Mouse (Mus musculus) MEL (cell line): ENCODE measurements around the gene Gm10518. TPM values are rescaled to one million over a fixed set of nuclear protein-coding genes. Genes with fewer than 3 reads are reported as not detected.
A peak's percentile ranks its signal among the peaks of the same experiment; 100 is the strongest.

Experiments
- DNase-seq: peaks from one replicate; pipeline ENCODE4 v3.0.0; 2011; ENCODE audit warnings: low read depth, low spot score
- H3K27ac ChIP-seq: 2 replicates; pipeline ENCODE4 v1.5.1; 2012; ENCODE audit warnings: low read depth, mild to moderate bottlenecking, control low read depth, low read length, moderate library complexity; ENCODE audit not compliant: control insufficient read depth
- H3K27me3 ChIP-seq, 2 experiments: fragments of 150-350 bp in 1 of 2; sonication (generic) in 1 of 2; 2 replicates each; pipeline ENCODE4 v1.6.1; 2012; ENCODE audit warnings: low read length in 2 of 2, mild to moderate bottlenecking in 2 of 2, improper control_type of control experiment in 1 of 2, moderate library complexity in 1 of 2; ENCODE audit not compliant: insufficient read depth in 2 of 2, control insufficient read depth in 1 of 2
- H3K36me3 ChIP-seq, 2 experiments: 2 replicates each; pipeline ENCODE4 v1.6.1; 2012 to 2014; ENCODE audit warnings: low read length in 2 of 2, improper control_type of control experiment in 1 of 2, inconsistent platforms in 1 of 2, mild to moderate bottlenecking in 1 of 2; ENCODE audit not compliant: insufficient read depth in 2 of 2, control insufficient read depth in 1 of 2
- H3K4me1 ChIP-seq, 2 experiments: fragments of 150-350 bp in 1 of 2; sonication (generic) in 1 of 2; 2 replicates each; pipeline ENCODE4 v1.6.1; 2012; ENCODE audit warnings: low read length in 2 of 2, improper control_type of control experiment in 1 of 2, mild to moderate bottlenecking in 1 of 2; ENCODE audit not compliant: insufficient read depth in 2 of 2, control insufficient read depth in 1 of 2
- H3K4me3 ChIP-seq, 2 experiments: fragments of 150-350 bp in 1 of 2; sonication (generic) in 1 of 2; 2 replicates each; pipeline ENCODE4 v1.5.1; 2012; ENCODE audit warnings: low read depth in 2 of 2, low read length in 2 of 2, mild to moderate bottlenecking in 2 of 2, moderate library complexity in 2 of 2, control low read depth in 1 of 2, improper control_type of control experiment in 1 of 2; ENCODE audit not compliant: control insufficient read depth in 1 of 2, insufficient read depth in 1 of 2
- H3K79me2 ChIP-seq: 2 replicates; pipeline ENCODE4 v1.6.1; 2012; ENCODE audit warnings: mild to moderate bottlenecking, low read length, moderate library complexity; ENCODE audit not compliant: control insufficient read depth, poor library complexity, insufficient read depth
- H3K9ac ChIP-seq: 2 replicates; pipeline ENCODE4 v1.6.1; 2012; ENCODE audit warnings: low read depth, mild to moderate bottlenecking, control low read depth, low read length, moderate library complexity; ENCODE audit not compliant: control insufficient read depth, poor library complexity, severe bottlenecking
- H3K9me3 ChIP-seq: fragments of 150-350 bp; sonication (generic); replicated peaks from 2 replicates; pipeline ENCODE4 v1.6.1; 2012; ENCODE audit warnings: mild to moderate bottlenecking, low read length, improper control_type of control experiment, moderate library complexity; ENCODE audit not compliant: insufficient read depth
- BHLHE40 ChIP-seq: IDR thresholded peaks from 2 replicates; pipeline ENCODE4 v1.6.1; 2012; ENCODE audit warnings: low read depth, mild to moderate bottlenecking, inconsistent platforms, low read length, improper control_type of control experiment, borderline replicate concordance
- CHD2 ChIP-seq: IDR thresholded peaks from 2 replicates; pipeline ENCODE4 v1.6.1; 2011; ENCODE audit warnings: low read length, improper control_type of control experiment
- CTCF ChIP-seq, 3 experiments: IDR thresholded peaks in 2 of 3; conservative IDR thresholded peaks in 1 of 3; 2 replicates each; pipeline ENCODE4 v1.5.1; 2011 to 2012; ENCODE audit warnings: low read length in 3 of 3, low read depth in 2 of 3, mild to moderate bottlenecking in 2 of 3, improper control_type of control experiment in 1 of 3, inconsistent platforms in 1 of 3, mixed read lengths in 1 of 3, moderate library complexity in 1 of 3; ENCODE audit not compliant: control insufficient read depth in 1 of 3, insufficient read depth in 1 of 3, poor library complexity in 1 of 3, severe bottlenecking in 1 of 3
- ELF1 ChIP-seq: IDR thresholded peaks from 2 replicates; pipeline ENCODE4 v1.6.1; 2014; ENCODE audit warnings: low read depth, mild to moderate bottlenecking, inconsistent platforms, low read length, improper control_type of control experiment, moderate library complexity
- ETS1 ChIP-seq: IDR thresholded peaks from 2 replicates; pipeline ENCODE4 v1.6.1; 2012; ENCODE audit warnings: low read depth, mild to moderate bottlenecking, inconsistent platforms, low read length, improper control_type of control experiment, moderate library complexity
- GATA1 ChIP-seq: IDR thresholded peaks from 2 replicates; pipeline ENCODE4 v1.6.1; 2011; ENCODE audit warnings: low read depth, low read length, improper control_type of control experiment
- KAT2A ChIP-seq: conservative IDR thresholded peaks from 2 replicates; pipeline ENCODE4 v1.6.1; 2012; ENCODE audit warnings: low read depth, low read length, improper control_type of control experiment, inconsistent platforms
- MAFK ChIP-seq: IDR thresholded peaks from 2 replicates; pipeline ENCODE4 v1.6.1; 2011; ENCODE audit warnings: low read depth, mild to moderate bottlenecking, low read length, improper control_type of control experiment, borderline replicate concordance
- MAZ ChIP-seq: IDR thresholded peaks from 2 replicates; pipeline ENCODE4 v1.6.1; 2012; ENCODE audit warnings: low read depth, mild to moderate bottlenecking, inconsistent platforms, low read length, improper control_type of control experiment
- RAD21 ChIP-seq: IDR thresholded peaks from 2 replicates; pipeline ENCODE4 v1.6.1; 2011; ENCODE audit warnings: mild to moderate bottlenecking, low read depth, low read length, improper control_type of control experiment
- RCOR1 ChIP-seq: IDR thresholded peaks from 2 replicates; pipeline ENCODE4 v1.6.1; 2012; ENCODE audit warnings: low read depth, mild to moderate bottlenecking, inconsistent platforms, low read length, improper control_type of control experiment
- SMC3 ChIP-seq: IDR thresholded peaks from 2 replicates; pipeline ENCODE4 v1.6.1; 2011; ENCODE audit warnings: low read depth, low read length, improper control_type of control experiment
- TCF12 ChIP-seq: IDR thresholded peaks from 2 replicates; pipeline ENCODE4 v1.6.1; 2014; ENCODE audit warnings: low read depth, mild to moderate bottlenecking, inconsistent platforms, low read length, improper control_type of control experiment, moderate library complexity
- UBTF ChIP-seq: IDR thresholded peaks from 2 replicates; pipeline ENCODE4 v1.6.1; 2012; ENCODE audit warnings: low read depth, mild to moderate bottlenecking, inconsistent platforms, low read length, improper control_type of control experiment, moderate library complexity, borderline replicate concordance; ENCODE audit not compliant: insufficient read depth
- ZC3H11A ChIP-seq: IDR thresholded peaks from 2 replicates; pipeline ENCODE4 v1.6.1; 2012; ENCODE audit warnings: low read depth, mild to moderate bottlenecking, inconsistent platforms, low read length, improper control_type of control experiment
- ZNF384 ChIP-seq: IDR thresholded peaks from 2 replicates; pipeline ENCODE4 v1.6.1; 2012; ENCODE audit warnings: low read depth, mild to moderate bottlenecking, inconsistent platforms, low read length, improper control_type of control experiment
- polyA plus RNA-seq, 2 experiments: library from polyadenylated mRNA; stranded (reverse) in 1 of 2; unstranded in 1 of 2; fragments of >175 nt in 1 of 2; fragments of >200 nt in 1 of 2; gene quantifications; 2 replicates each; pipeline versions ENCODE4 v1.2.1 to v1.2.4; 2012; ENCODE audit warnings: low replicate concordance in 2 of 2, low read depth in 1 of 2; ENCODE audit not compliant: insufficient read length in 2 of 2, insufficient read depth in 1 of 2, missing spikeins in 1 of 2
- total RNA-seq: library from RNA; depleted of rRNA; stranded (reverse); fragments of 300-350 nt; gene quantifications from 2 replicates; pipeline ENCODE4 v1.2.3, GENCODE M21; 2012; rRNA removed

The Gm10518 gene
- total and polyA plus RNA-seq, 3 experiments: 0.42 to 5.2 TPM; not detected in 1

- H3K4me1 ChIP-seq: peaks cover 13 to 21% of the 10 kb centered on the region in 2 experiments
- peak; percentile 82 for DNase-seq
- TF ChIP-seq KAT2A: no peak
- peak; percentile 18; the same call in 1 of the 2 replicates for TF ChIP-seq TCF12
- peak; percentile 65 for TF ChIP-seq RAD21
- peak; percentile 51; the same call in 1 of the 2 replicates for TF ChIP-seq MAZ
- TF ChIP-seq ELF1: no peak
- no peak for TF ChIP-seq MAFK
- no peak for TF ChIP-seq UBTF
- TF ChIP-seq ETS1: peak; percentile 25; the same call in 1 of the 2 replicates
- peak; percentile 52; the same call in 1 of the 2 replicates for TF ChIP-seq ZNF384
- peak; percentile 53; the same call in 1 of the 2 replicates for TF ChIP-seq ZC3H11A
- TF ChIP-seq RCOR1: no peak
- TF ChIP-seq CTCF (IDR thresholded peaks at IDR 0.05 in 2 of 3, conservative IDR thresholded peaks at IDR 0.05 in 1 of 3; ENCODE audit: control insufficient read depth in 1 of 3, insufficient read depth in 1 of 3, low read depth in 2 of 3, low read length in 3 of 3, poor library complexity in 1 of 3, severe bottlenecking in 1 of 3): peak; percentile 85 to 87 (median 86)
- no peak for TF ChIP-seq CHD2
- peak; percentile 67 for TF ChIP-seq GATA1
- peak; percentile 87 for TF ChIP-seq SMC3
- no peak for TF ChIP-seq BHLHE40
- TF ChIP-seq, all 39 proteins: peak for 9
- Histone ChIP-seq H3K79me2 (no peaks in the 10 kb centered on the region; the same call in 1 of the 2 replicates), H3K9me3 (no peaks in the 10 kb centered on the region), H3K27me3 (no peaks in the 10 kb centered on the region), H3K4me3 (peak overlapping the region; percentile 22 to 44), H3K36me3 (peaks cover 0 to 19% of the 10 kb centered on the region in 2 experiments; a peak in 2 of 4 replicates), H3K9ac (peak overlapping the region; percentile 44; the same call in 1 of the 2 replicates), H3K27ac (no peak overlapping the region; the same call in 1 of the 2 replicates)
Observed at GRCm38 (mm10) chr1:179853421-179853820, 50.2 kb downstream of the Gm10518 start.

Other genes starting within 250 kb of the Gm10518 start
- gene Sccpdh, start 135.2 kb upstream of the Gm10518 start, total RNA-seq: 18.7 and 18.8 TPM in 2 replicates
- 10 to 100 TPM in 1 of 2 experiments, not detected in 1; 18.5 TPM for gene Sccpdh, start 135.2 kb upstream of the Gm10518 start, polyA plus RNA-seq
- 0.03 and 0.27 TPM in 2 replicates for gene Kif28, start 58.1 kb upstream of the Gm10518 start, total RNA-seq
- under 1 TPM in 1 of 2 experiments, not detected in 1; 0.13 TPM for gene Kif28, start 58.1 kb upstream of the Gm10518 start, polyA plus RNA-seq
- 56.7 and 56.9 TPM in 2 replicates for gene Ahctf1, start 304 bp downstream of the Gm10518 start, total RNA-seq
- 100 to 1,000 TPM in 1 of 2 experiments, 10 to 100 TPM in 1; 70.8 to 489 TPM for gene Ahctf1, start 304 bp downstream of the Gm10518 start, polyA plus RNA-seq
- 7.7 and 11.6 TPM in 2 replicates for gene Cdc42bpa, start 157.1 kb downstream of the Gm10518 start, total RNA-seq
- 10 to 100 TPM in 1 of 2 experiments, not detected in 1; 14.6 TPM for gene Cdc42bpa, start 157.1 kb downstream of the Gm10518 start, polyA plus RNA-seq